Mouse (Mus musculus) T-helper 1 cell (primary cell): ENCODE data around the gene Atrnl1.

Experiments
- in situ Hi-C: fragments of 300-600 bp; cut with MboI, MseI; formaldehyde crosslinking; loops from one replicate; pipeline ENCODE4 v1.15.1; 2025; ENCODE audit warnings: high pct_unique_total_duplicates

The Atrnl1 gene

GRCm38 (mm10) chr19:58113092-58113731 lies 502.4 kb downstream of the Atrnl1 start:
- in situ Hi-C loops: no loop called here

GRCm38 (mm10) chr19:58117595-58117994 lies 506.8 kb downstream of the Atrnl1 start:
- in situ Hi-C loops: no loop called here

- in situ Hi-C loops: no loop called here
These were observed 507.5 kb downstream of the Atrnl1 start for GRCm38 (mm10) chr19:58118141-58118835.

- in situ Hi-C loops: no loop called here
These were observed 508.0 kb downstream of the Atrnl1 start for GRCm38 (mm10) chr19:58118864-58119263.

- in situ Hi-C loops: no loop called here
These were observed 508.9 kb downstream of the Atrnl1 start for GRCm38 (mm10) chr19:58119681-58120173.

- in situ Hi-C loops: no loop called here
These were observed 509.8 kb downstream of the Atrnl1 start for GRCm38 (mm10) chr19:58120661-58121060.

GRCm38 (mm10) chr19:58121628-58122027 lies 510.8 kb downstream of the Atrnl1 start:
- in situ Hi-C loops: no loop called here

GRCm38 (mm10) chr19:58123620-58124019 lies 512.8 kb downstream of the Atrnl1 start:
- in situ Hi-C loops: no loop called here

- in situ Hi-C loops: no loop called here
These were observed 513.7 kb downstream of the Atrnl1 start for GRCm38 (mm10) chr19:58124566-58124965.

- in situ Hi-C loops: no loop called here
These were observed 514.2 kb downstream of the Atrnl1 start for GRCm38 (mm10) chr19:58125010-58125409.

GRCm38 (mm10) chr19:58131896-58132295 lies 521.1 kb downstream of the Atrnl1 start:
- in situ Hi-C loops: no loop called here

GRCm38 (mm10) chr19:58140191-58140784 lies 529.5 kb downstream of the Atrnl1 start:
- in situ Hi-C loops: no loop called here

GRCm38 (mm10) chr19:58143853-58144454 lies 533.1 kb downstream of the Atrnl1 start:
- in situ Hi-C loops: no loop called here

- in situ Hi-C loops: no loop called here
These were observed 534.7 kb downstream of the Atrnl1 start for GRCm38 (mm10) chr19:58145521-58145920.

- in situ Hi-C loops: no loop called here
These were observed 540.4 kb downstream of the Atrnl1 start for GRCm38 (mm10) chr19:58151257-58151656.

GRCm38 (mm10) chr19:58161569-58161968 lies 550.7 kb downstream of the Atrnl1 start:
- in situ Hi-C loops: no loop called here

GRCm38 (mm10) chr19:58164896-58165634 lies 554.2 kb downstream of the Atrnl1 start:
- in situ Hi-C loops: no loop called here

- in situ Hi-C loops: no loop called here
These were observed 554.8 kb downstream of the Atrnl1 start for GRCm38 (mm10) chr19:58165635-58166015.

- in situ Hi-C loops: no loop called here
These were observed 555.3 kb downstream of the Atrnl1 start for GRCm38 (mm10) chr19:58166147-58166546.

GRCm38 (mm10) chr19:58178410-58178809 lies 567.6 kb downstream of the Atrnl1 start:
- in situ Hi-C loops: no loop called here

- in situ Hi-C loops: no loop called here
These were observed 569.9 kb downstream of the Atrnl1 start for GRCm38 (mm10) chr19:58180773-58181172.
